Mouse (Mus musculus): ENCODE measurements at regions not wholly inside any gene's neighbourhood (a gene's known extent, or its start where the extent isn't known, plus 50 kb on each side); places are given as distances from the start of the nearest gene placed in this dataset.

DNA sequence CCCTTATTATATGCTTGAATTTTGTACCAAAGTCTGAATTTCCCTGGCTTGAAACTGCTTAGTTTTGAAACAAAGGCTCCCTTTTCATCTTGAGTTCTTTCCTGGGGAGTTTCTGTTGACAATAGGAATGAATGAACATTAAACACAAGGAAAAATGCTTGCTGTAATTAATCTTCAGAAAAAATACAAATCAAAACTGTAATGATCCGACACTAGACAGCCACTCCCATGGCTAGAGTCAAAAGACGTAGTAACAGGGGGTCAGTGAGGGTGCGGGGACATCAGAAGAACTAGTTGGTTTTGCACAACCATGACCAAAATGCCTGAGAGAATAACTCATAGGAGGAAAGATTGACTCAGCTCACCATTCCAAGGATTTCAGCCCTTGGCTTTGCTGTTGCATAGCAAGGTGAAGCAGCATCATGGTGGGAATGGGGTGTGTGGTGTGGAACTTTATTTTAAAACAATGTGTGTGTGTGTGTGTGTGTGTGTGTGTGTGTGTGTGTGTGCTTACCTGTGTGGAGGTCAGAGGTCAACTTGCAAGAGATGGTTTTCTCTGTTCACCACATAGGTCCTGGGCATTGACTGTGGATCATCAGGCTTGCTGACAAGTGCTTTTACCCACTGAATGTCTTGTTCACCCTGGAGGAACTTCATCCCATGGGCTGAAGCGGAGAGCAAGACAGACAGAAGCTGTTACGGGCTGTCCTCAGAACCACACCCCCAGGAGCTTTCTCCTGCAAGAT lies 63.2 kb upstream of the Agps start:
- H3K9me3 ChIP-seq (ENCODE audit: control insufficient read depth, low read length): no peaks in the 10 kb centered on the region
- H3K36me3 ChIP-seq (ENCODE audit: control insufficient read depth, insufficient read depth, low read length): no peaks in the 10 kb centered on the region
- ATAC-seq (replicated peaks; ENCODE audit: low FRiP score): peak; percentile 66; the same call in 1 of the 2 replicates
- H3K4me3 ChIP-seq (ENCODE audit: low read depth, low read length): no peak overlapping the region
- WGBS: 72% methylated on average over 5 of the region's 5 CpGs
- no peak overlapping the region for H3K4me2 ChIP-seq (ENCODE audit: low read depth, low read length, severe bottlenecking)
- H3K9ac ChIP-seq (ENCODE audit: low read length): no peak overlapping the region
- no peaks in the 10 kb centered on the region for H3K27me3 ChIP-seq (ENCODE audit: control insufficient read depth, insufficient read depth, low read length)
- H3K27ac ChIP-seq (ENCODE audit: low read depth, low read length): no peak overlapping the region
- no peak for DNase-seq (ENCODE audit: low spot score)
- 0 out of 2 replicates have a peak, but pooled peaks cover 2% of the 10 kb centered on the region for H3K4me1 ChIP-seq (replicated peaks; ENCODE audit: control insufficient read depth, insufficient read depth, low read length)

DNA sequence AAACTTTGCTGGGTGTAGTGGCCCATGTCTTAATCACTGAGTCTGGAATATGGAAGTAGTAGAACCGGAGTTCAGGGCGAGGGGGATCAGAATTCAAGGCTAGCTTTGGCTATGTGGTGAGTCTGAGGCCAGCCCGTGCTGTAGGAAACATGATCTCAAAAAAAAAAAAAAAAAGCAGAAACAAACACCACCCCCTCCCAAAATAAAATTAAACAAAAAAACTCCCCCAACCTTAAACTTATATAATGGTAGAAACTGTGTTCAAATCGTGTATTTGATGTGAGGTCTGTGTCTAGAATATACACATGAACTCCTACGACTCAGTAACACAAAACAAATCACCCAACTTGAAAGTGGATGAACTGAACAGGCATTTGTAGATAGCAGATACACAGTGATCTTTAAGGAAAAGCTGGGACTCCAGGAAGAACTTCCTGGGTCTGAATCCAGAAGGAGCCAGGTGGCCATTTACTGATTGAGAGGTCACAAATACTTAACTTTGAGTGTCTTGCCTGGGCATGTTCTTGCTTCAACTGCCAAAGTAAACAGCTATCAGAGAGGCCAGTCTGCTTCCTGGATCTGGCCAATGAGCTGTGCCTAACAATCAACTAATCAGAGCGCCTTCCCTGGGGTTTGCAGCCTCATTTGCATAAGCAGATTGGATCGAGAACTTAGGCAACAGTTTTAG lies 63.6 kb upstream of the Nfe2l2 start:
- Histone ChIP-seq H3K4me3 (ENCODE audit: low read depth, low read length) (no peak overlapping the region), H3K27me3 (ENCODE audit: control insufficient read depth, insufficient read depth, low read length) (no peaks in the 10 kb centered on the region), H3K36me3 (ENCODE audit: control insufficient read depth, insufficient read depth, low read length) (no peaks in the 10 kb centered on the region), H3K4me2 (ENCODE audit: low read depth, low read length, severe bottlenecking) (no peak overlapping the region), H3K9me3 (ENCODE audit: control insufficient read depth, low read length) (no peaks in the 10 kb centered on the region), H3K4me1 (replicated peaks; ENCODE audit: control insufficient read depth, insufficient read depth, low read length) (0 out of 2 replicates have a peak, but pooled peaks cover 2% of the 10 kb centered on the region), H3K9ac (ENCODE audit: low read length) (no peak overlapping the region), H3K27ac (ENCODE audit: low read depth, low read length) (no peak overlapping the region; the same call in 1 of the 2 replicates)
- whole genome bisulfite sequencing: 54% methylated on average over 7 of the region's 7 CpGs
- peak; percentile 67 for DNase-seq (ENCODE audit: low spot score)
- ATAC-seq (replicated peaks; ENCODE audit: low FRiP score): peak; percentile 89

DNA sequence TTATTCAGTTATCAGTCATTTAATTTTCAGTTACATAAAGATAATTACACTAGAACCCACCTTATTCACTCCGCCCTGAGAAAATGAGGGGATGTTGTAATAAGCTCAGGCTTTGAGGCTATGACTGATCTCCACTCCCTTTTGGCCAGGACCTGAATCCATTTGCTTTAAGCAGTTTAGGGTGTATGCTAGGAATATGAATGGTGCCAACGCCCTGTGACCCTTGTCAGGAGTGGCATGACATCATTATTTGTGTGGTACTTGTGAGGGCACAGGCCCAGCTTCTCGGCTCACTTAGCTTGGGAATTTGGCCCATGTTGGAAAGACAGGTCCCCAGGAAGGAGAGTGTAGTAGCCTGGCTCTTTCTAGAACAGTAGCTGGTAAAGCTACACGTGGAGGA lies 61.0 kb upstream of the Nfe2l2 start:
- no peaks in the 10 kb centered on the region for H3K36me3 ChIP-seq (ENCODE audit: control insufficient read depth, insufficient read depth, low read length)

DNA sequence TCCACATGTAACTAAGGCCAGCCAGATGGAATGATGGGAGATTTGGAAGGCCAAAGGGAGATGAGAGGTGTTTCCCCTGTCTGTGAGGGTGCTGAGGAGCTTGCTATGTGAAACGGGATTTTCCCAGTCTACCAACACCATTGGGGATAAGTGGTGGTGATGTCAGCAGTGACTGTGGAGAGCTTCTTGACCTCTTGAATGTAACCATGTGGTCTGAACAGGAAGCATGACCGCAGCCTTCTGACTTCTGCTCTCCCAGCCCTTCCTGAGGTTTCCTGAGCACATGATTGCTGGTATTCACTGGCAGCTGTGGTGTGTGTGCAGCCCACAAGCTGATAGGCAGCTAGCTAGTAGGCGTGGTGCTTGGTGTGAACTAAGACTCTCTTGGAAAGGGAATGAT lies 58.8 kb upstream of the Nfe2l2 start:
- Histone ChIP-seq H3K36me3 (ENCODE audit: control insufficient read depth, insufficient read depth, low read length) (no peaks in the 10 kb centered on the region), H3K27ac (ENCODE audit: low read depth, low read length) (no peak overlapping the region), H3K4me1 (replicated peaks; ENCODE audit: control insufficient read depth, insufficient read depth, low read length) (peaks cover 7% of the 10 kb centered on the region; the same call in 1 of the 2 replicates), H3K4me2 (ENCODE audit: low read depth, low read length, severe bottlenecking) (no peak overlapping the region), H3K4me3 (ENCODE audit: low read depth, low read length) (no peak overlapping the region), H3K9me3 (ENCODE audit: control insufficient read depth, low read length) (no peaks in the 10 kb centered on the region), H3K27me3 (ENCODE audit: control insufficient read depth, insufficient read depth, low read length) (no peaks in the 10 kb centered on the region), H3K9ac (ENCODE audit: low read length) (no peak overlapping the region)
- 75% methylated on average over 3 of the region's 3 CpGs for WGBS
- no peak for DNase-seq (ENCODE audit: low spot score)
- no peak for ATAC-seq (replicated peaks; ENCODE audit: low FRiP score)

More for the DNA sequence above, 61.0 kb upstream of the Nfe2l2 start:
- no peaks in the 10 kb centered on the region for H3K27me3 ChIP-seq (ENCODE audit: control insufficient read depth, insufficient read depth, low read length)
- ATAC-seq (replicated peaks; ENCODE audit: low FRiP score): no peak
- 0 out of 2 replicates have a peak, but pooled peaks cover 2% of the 10 kb centered on the region for H3K4me1 ChIP-seq (replicated peaks; ENCODE audit: control insufficient read depth, insufficient read depth, low read length)
- H3K4me3 ChIP-seq (ENCODE audit: low read depth, low read length): no peak overlapping the region
- no peak overlapping the region for H3K27ac ChIP-seq (ENCODE audit: low read depth, low read length)
- no peak for DNase-seq (ENCODE audit: low spot score)
- H3K4me2 ChIP-seq (ENCODE audit: low read depth, low read length, severe bottlenecking): no peak overlapping the region
- no peak overlapping the region for H3K9ac ChIP-seq (ENCODE audit: low read length)
- H3K9me3 ChIP-seq (ENCODE audit: control insufficient read depth, low read length): no peaks in the 10 kb centered on the region
- 87% methylated on average over 4 of the region's 4 CpGs for WGBS

DNA sequence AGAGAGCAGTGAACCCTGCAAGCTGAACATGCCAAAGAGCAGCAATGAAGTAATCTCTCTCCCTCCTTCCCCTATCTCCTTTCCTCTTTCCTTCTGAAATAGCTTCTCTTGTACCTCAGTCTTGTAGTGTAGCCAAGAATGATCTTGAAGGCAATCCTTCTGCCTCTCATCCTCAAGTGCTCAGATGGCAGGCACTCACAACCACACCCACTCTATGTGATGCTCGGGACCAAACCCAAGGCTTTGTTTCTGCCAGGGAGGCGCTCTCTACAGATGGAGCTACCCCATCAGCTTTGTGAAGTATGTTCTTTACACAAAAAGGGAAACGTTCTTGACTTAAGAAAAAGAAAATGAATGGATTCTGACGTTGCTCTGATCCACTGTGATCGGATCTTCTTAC lies 57.6 kb upstream of the Nfe2l2 start:
- Histone ChIP-seq H3K27me3 (ENCODE audit: control insufficient read depth, insufficient read depth, low read length) (no peaks in the 10 kb centered on the region), H3K4me1 (replicated peaks; ENCODE audit: control insufficient read depth, insufficient read depth, low read length) (peaks cover 4% of the 10 kb centered on the region; the same call in 1 of the 2 replicates), H3K9me3 (ENCODE audit: control insufficient read depth, low read length) (no peaks in the 10 kb centered on the region), H3K36me3 (ENCODE audit: control insufficient read depth, insufficient read depth, low read length) (no peaks in the 10 kb centered on the region), H3K4me2 (ENCODE audit: low read depth, low read length, severe bottlenecking) (no peak overlapping the region), H3K27ac (ENCODE audit: low read depth, low read length) (no peak overlapping the region), H3K9ac (ENCODE audit: low read length) (no peak overlapping the region), H3K4me3 (ENCODE audit: low read depth, low read length) (no peak overlapping the region)
- no peak for ATAC-seq (replicated peaks; ENCODE audit: low FRiP score)
- no peak for DNase-seq (ENCODE audit: low spot score)
- WGBS: 84% methylated on average over 5 of the region's 5 CpGs

DNA sequence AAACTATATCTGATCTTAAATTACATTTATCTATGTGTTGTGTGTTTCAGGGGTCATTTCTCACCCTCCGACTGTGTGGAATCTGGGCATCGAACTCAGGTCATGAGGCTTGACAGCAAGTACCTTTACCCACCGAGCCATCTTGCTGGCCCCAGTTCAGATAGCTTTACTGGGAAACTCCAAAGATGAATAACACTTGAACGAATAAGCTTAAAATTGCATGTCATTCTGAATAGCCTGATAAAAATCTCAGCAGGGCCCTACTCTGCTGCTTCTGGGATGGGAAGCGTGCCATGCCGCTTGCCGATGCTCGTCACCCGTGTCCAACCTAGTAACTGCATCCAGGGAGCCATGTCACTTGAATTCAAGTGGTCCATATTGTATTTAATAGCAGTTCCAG lies 57.2 kb upstream of the Nfe2l2 start:
- Histone ChIP-seq H3K36me3 (ENCODE audit: control insufficient read depth, insufficient read depth, low read length) (no peaks in the 10 kb centered on the region), H3K4me3 (ENCODE audit: low read depth, low read length) (no peak overlapping the region), H3K4me2 (ENCODE audit: low read depth, low read length, severe bottlenecking) (no peak overlapping the region), H3K4me1 (replicated peaks; ENCODE audit: control insufficient read depth, insufficient read depth, low read length) (peaks cover 4% of the 10 kb centered on the region; the same call in 1 of the 2 replicates), H3K9ac (ENCODE audit: low read length) (no peak overlapping the region), H3K27ac (ENCODE audit: low read depth, low read length) (no peak overlapping the region), H3K27me3 (ENCODE audit: control insufficient read depth, insufficient read depth, low read length) (no peaks in the 10 kb centered on the region), H3K9me3 (ENCODE audit: control insufficient read depth, low read length) (no peaks in the 10 kb centered on the region)
- no peak for ATAC-seq (replicated peaks; ENCODE audit: low FRiP score)
- no peak for DNase-seq (ENCODE audit: low spot score)
- WGBS: 93% methylated on average over 9 of the region's 9 CpGs

DNA sequence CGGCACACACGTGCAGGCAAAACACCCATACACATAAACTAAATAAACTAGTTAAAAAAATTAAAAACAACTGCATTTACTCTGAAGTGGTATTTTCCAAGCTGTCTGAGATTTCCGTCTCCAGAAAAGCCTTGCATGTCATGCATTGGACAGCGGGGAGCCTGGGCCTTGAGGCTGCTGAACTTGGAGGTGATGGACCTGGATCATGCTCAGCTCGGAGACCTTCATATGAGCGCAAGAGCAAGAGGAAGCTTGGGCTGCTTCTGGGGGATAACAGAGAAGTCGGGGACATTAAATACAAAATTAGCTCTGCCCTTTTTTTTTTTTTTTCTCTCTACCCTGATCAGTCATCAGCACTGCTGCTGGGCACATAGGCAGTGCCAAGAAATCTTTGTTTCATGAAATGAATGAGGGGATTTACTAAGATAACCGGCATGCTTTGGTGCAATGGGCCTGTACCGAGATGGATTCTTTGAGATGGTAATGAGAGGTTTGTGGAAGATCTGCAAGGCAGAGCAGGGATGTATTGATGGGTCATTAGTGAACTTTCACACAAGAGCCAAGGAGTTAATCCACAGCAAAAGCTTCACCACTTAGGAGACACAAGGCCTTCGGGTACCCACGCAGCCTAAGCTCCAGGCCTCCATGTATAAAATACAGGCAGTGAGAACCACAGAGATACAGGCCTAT lies 54.9 kb upstream of the Nfe2l2 start:
- H3K9me3 ChIP-seq (ENCODE audit: control insufficient read depth, low read length): no peaks in the 10 kb centered on the region
- H3K4me1 ChIP-seq (replicated peaks; ENCODE audit: control insufficient read depth, insufficient read depth, low read length): peaks cover 4% of the 10 kb centered on the region; the same call in 1 of the 2 replicates
- H3K27ac ChIP-seq (ENCODE audit: low read depth, low read length): peak overlapping the region; percentile 7; the same call in 1 of the 2 replicates
- peak; percentile 18; the same call in 1 of the 2 replicates for ATAC-seq (replicated peaks; ENCODE audit: low FRiP score)
- WGBS: 55% methylated on average over 11 of the region's 11 CpGs
- no peak overlapping the region for H3K4me3 ChIP-seq (ENCODE audit: low read depth, low read length)
- no peak overlapping the region for H3K4me2 ChIP-seq (ENCODE audit: low read depth, low read length, severe bottlenecking)
- H3K9ac ChIP-seq (ENCODE audit: low read length): 0 out of 2 replicates have a peak overlapping the region, but pooled peaks have one; percentile 21
- H3K27me3 ChIP-seq (ENCODE audit: control insufficient read depth, insufficient read depth, low read length): no peaks in the 10 kb centered on the region
- DNase-seq (ENCODE audit: low spot score): no peak
- no peaks in the 10 kb centered on the region for H3K36me3 ChIP-seq (ENCODE audit: control insufficient read depth, insufficient read depth, low read length)

DNA sequence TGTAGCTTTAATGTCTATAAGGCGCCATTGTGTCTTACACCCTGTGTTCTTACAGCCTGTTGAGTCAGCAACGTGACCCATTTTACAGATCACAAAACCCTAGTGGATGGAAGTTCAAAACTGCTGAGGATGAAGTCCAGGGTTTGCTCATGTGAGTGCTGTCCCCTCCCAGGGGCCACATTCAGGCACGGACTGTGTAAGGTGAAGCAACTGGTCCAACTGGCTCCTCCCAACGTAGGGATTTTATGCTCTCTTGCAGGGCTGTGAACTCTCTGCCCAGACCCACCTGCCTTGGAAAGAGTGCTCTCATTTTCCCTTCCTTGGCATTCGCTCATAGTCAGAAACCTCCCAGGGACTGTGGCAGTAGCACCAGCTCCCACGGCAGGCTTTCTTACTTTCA lies 53.8 kb upstream of the Nfe2l2 start:
- Histone ChIP-seq H3K9me3 (ENCODE audit: control insufficient read depth, low read length) (no peaks in the 10 kb centered on the region), H3K27ac (ENCODE audit: low read depth, low read length) (no peak overlapping the region), H3K4me3 (ENCODE audit: low read depth, low read length) (no peak overlapping the region), H3K36me3 (ENCODE audit: control insufficient read depth, insufficient read depth, low read length) (no peaks in the 10 kb centered on the region), H3K27me3 (ENCODE audit: control insufficient read depth, insufficient read depth, low read length) (no peaks in the 10 kb centered on the region), H3K4me2 (ENCODE audit: low read depth, low read length, severe bottlenecking) (no peak overlapping the region), H3K9ac (ENCODE audit: low read length) (no peak overlapping the region), H3K4me1 (replicated peaks; ENCODE audit: control insufficient read depth, insufficient read depth, low read length) (peaks cover 4% of the 10 kb centered on the region; the same call in 1 of the 2 replicates)
- DNase-seq (ENCODE audit: low spot score) (no peak), ATAC-seq (replicated peaks; ENCODE audit: low FRiP score) (no peak)
- WGBS: 85% methylated on average over 6 of the region's 6 CpGs

Data from forebrain, embryonic 11.5 days (tissue).